Mouse (Mus musculus) CH12.LX (cell line): ENCODE data around the gene B3galt1.

ENCODE experiments used
- CHD2 ChIP-seq: IDR thresholded peaks from 2 replicates; pipeline ENCODE4 v1.6.1; 2011; ENCODE audit warnings: low read length, improper control_type of control experiment
- CTCF ChIP-seq, 2 experiments: IDR thresholded peaks in 1 of 2; conservative IDR thresholded peaks in 1 of 2; 2 replicates each; pipeline ENCODE4 v1.5.1; 2011 to 2012; ENCODE audit warnings: low read depth in 2 of 2, low read length in 2 of 2, improper control_type of control experiment in 1 of 2, inconsistent platforms in 1 of 2, mild to moderate bottlenecking in 1 of 2, moderate library complexity in 1 of 2
- POLR2A ChIP-seq: IDR thresholded peaks from 2 replicates; pipeline ENCODE4 v1.6.1; 2011; ENCODE audit warnings: low read depth, mild to moderate bottlenecking, improper control_type of control experiment, low read length
- TBP ChIP-seq: conservative IDR thresholded peaks from 2 replicates; pipeline ENCODE4 v1.6.1; 2011; ENCODE audit warnings: low read depth, low read length, improper control_type of control experiment

DNA sequence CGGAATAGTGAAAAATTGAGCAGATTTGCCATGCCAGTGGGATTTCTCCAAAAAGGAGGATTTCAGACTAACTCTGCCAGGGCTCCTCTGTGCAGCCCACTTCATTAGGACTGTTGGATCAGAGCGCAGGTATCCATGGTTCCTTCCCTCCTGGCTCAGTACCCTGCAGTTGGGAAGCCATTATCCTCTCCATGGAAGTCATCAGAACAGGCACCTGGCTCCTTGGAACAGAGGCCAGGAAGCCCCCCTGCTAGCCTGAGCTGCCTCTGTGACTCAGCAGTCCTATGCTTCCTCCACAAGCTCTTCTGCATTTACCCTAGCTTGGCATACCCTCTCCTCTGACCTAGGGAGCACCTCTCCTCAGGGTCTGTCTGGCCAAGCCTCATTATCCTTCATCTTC is 594.9 kb downstream of the B3galt1 start:
- TF ChIP-seq POLR2A (no peak), TBP (no peak), CTCF (conservative IDR thresholded peaks at IDR 0.05 in 1 of 2, IDR thresholded peaks at IDR 0.05 in 1 of 2; ENCODE audit: low read depth in 2 of 2, low read length in 2 of 2) (no peak), CHD2 (no peak)
